Mouse (Mus musculus): ENCODE measurements around the gene Astn2. TPM values are rescaled to one million over a fixed set of nuclear protein-coding genes. Genes with fewer than 3 reads are reported as not detected.

The Astn2 gene
- polyA plus RNA-seq, 1 experiment, result not detected

DNA sequence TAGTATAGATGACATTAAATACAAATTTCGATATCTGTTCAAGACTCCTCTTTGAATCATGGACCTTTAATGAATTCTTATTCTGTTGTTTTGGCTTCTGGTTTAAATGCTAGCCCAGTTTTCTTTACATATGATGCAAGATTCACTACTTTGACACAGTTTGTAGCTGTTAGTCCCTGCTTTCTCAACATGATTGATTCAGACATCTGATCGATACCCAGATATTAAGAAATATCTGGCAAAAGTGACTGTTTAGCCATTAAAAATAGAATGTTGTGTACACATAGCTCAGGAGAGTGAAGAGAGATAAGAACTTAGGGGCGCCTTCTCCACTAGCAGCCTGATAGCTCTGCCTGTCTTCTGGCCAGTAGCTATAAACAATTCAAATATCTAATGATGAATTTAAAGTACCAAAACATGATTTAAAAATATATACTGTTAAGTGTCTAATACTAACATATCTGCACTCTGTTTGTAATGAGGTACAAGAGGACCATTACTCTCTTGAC is 457.2 kb downstream of the Astn2 start:
- no peak overlapping the region for H3K27ac ChIP-seq (ENCODE audit: insufficient read depth, low read depth, low read length)
- no peak overlapping the region for H3K4me3 ChIP-seq (ENCODE audit: insufficient read depth, low read depth, low read length)
- H3K4me1 ChIP-seq (ENCODE audit: control insufficient read depth, insufficient read depth, low read length), result no peaks in the 10 kb centered on the region
- 97% methylated on average over 3 of the region's 3 CpGs for WGBS
- TF ChIP-seq CTCF (IDR thresholded peaks at IDR 0.05; ENCODE audit: insufficient read depth, low read depth, low read length) (no peak), POLR2A (IDR thresholded peaks at IDR 0.05; ENCODE audit: insufficient read depth, low read depth, low read length) (no peak)

DNA sequence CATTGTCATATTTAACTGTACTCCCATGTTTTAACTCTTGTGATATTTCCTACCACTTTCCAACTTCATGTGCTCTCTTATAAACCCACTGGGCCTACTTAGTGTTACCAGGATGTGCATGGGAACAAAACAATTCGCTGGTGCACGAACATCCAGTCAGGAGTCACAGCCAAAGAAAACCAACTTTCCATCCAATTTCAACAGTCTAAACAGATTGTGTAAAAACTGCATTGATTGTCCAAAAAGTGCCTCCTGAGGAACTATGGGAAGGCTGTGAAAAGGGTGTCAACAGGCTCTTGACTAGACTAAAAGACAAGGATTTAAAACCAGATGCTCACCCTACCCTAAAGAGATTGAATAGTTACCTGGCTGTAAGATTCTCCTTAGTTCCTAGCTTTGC is 458.4 kb downstream of the Astn2 start:
- 86% methylated on average over 2 of the region's 2 CpGs for WGBS
- no peak overlapping the region for H3K27ac ChIP-seq (ENCODE audit: insufficient read depth, low read depth, low read length)
- H3K4me1 ChIP-seq (ENCODE audit: control insufficient read depth, insufficient read depth, low read length), result no peaks in the 10 kb centered on the region
- H3K4me3 ChIP-seq (ENCODE audit: insufficient read depth, low read depth, low read length), result no peak overlapping the region
- no peak for TF ChIP-seq POLR2A (IDR thresholded peaks at IDR 0.05; ENCODE audit: insufficient read depth, low read depth, low read length)
- no peak for TF ChIP-seq CTCF (IDR thresholded peaks at IDR 0.05; ENCODE audit: insufficient read depth, low read depth, low read length)

DNA sequence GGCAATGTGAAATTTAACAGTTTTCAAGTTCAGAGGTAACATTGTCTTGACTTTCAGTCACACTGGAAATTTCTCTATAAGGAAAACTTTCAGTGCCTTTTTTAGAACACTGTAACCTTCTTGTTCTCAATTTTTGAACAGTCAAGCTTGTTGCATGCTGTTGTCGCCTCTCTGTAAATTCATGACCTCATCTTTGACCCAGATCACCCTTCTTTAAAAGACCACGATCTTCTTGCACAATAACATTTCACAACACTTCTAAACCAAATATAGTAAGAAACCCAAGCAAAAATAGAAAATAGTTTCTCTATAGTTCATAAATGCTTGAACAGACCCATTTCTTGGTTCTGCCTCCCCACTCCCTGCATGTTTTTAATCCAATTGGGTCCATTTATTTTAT is 473.5 kb downstream of the Astn2 start:
- H3K4me3 ChIP-seq (ENCODE audit: insufficient read depth, low read depth, low read length), result no peak overlapping the region
- H3K4me1 ChIP-seq (ENCODE audit: control insufficient read depth, insufficient read depth, low read length), result no peaks in the 10 kb centered on the region
- no peak for TF ChIP-seq POLR2A (IDR thresholded peaks at IDR 0.05; ENCODE audit: insufficient read depth, low read depth, low read length)
- TF ChIP-seq CTCF (IDR thresholded peaks at IDR 0.05; ENCODE audit: insufficient read depth, low read depth, low read length), result no peak
- H3K27ac ChIP-seq (ENCODE audit: insufficient read depth, low read depth, low read length), result no peak overlapping the region
- 86% methylated on average over 2 of the region's 2 CpGs for WGBS

DNA sequence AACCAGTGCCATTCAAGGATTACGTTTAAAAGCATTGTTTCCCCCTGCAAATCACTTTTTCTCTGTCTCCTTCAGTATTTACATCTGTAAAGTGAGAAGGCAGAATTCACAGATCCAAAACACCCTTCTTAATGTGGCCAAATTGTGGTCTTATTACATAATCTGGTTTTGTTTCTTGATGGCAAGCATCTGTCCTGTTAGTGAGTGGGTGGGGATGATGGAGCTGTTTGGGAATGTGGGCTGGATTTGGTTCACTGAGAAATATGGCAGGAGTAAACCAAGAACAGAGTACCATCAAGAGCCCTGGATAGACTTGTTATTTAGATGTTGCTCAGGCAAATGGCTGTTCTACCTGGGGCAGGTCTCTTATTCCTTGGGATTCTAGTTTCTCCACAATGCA is 484.1 kb downstream of the Astn2 start:
- no peak overlapping the region for H3K27ac ChIP-seq (ENCODE audit: insufficient read depth, low read depth, low read length)
- no peak for TF ChIP-seq POLR2A (IDR thresholded peaks at IDR 0.05; ENCODE audit: insufficient read depth, low read depth, low read length)
- 82% methylated on average over 1 of the region's 1 CpGs for WGBS
- H3K4me1 ChIP-seq (ENCODE audit: control insufficient read depth, insufficient read depth, low read length), result no peaks in the 10 kb centered on the region
- H3K4me3 ChIP-seq (ENCODE audit: insufficient read depth, low read depth, low read length), result no peak overlapping the region

DNA sequence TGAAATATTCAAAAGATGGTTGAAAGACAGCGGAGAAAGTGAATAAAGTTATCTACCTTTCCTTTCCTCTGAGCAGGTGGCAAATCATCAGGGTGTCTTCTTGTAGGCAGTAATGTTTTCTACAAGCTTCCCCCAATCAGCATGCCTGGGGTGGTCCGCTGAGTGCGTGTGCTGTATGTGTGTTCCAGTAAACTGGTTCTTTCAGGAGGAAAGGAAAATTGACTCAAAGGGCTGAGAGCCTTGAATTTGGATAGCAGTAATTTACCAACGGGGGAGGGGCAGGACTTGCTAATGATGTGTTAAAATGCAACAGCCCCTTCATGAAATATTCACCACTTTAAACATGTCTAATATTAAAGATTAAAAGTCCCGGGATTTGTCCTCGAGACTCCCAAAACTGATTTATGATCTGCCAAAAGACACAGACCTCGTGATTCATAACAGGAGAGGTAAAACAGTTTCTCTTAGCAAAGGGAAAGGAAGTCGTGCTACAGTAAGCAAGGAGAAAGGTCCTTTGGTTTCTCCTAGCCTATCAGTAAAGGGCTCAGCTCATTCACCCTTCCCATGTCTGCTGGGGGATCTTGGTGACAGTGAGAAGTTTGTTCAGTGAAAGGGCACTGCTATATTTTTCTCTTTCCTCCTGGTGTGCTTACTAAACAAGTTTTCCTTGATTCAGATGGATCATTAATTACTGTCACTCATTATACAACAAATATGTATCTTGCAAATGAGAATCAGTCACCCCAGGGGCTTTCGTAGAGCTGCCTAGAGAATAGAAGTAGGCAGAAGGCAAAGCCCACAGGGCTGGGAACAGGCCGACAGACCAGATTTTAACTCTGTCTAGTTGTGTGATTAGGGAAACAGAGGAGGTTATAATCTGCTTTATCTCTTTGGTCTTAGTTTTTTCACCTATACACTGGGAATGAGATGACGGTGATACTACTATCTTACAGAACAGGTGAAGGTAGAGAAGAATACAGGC is 488.1 kb downstream of the Astn2 start:
- WGBS, result 60% methylated on average over 11 of the region's 11 CpGs
- TF ChIP-seq CTCF (IDR thresholded peaks at IDR 0.05; ENCODE audit: insufficient read depth, low read depth, low read length) (no peak), POLR2A (IDR thresholded peaks at IDR 0.05; ENCODE audit: insufficient read depth, low read depth, low read length) (no peak)
- no peaks in the 10 kb centered on the region for H3K4me1 ChIP-seq (ENCODE audit: control insufficient read depth, insufficient read depth, low read length)
- H3K4me3 ChIP-seq (ENCODE audit: insufficient read depth, low read depth, low read length), result no peak overlapping the region
- no peak overlapping the region for H3K27ac ChIP-seq (ENCODE audit: insufficient read depth, low read depth, low read length)

DNA sequence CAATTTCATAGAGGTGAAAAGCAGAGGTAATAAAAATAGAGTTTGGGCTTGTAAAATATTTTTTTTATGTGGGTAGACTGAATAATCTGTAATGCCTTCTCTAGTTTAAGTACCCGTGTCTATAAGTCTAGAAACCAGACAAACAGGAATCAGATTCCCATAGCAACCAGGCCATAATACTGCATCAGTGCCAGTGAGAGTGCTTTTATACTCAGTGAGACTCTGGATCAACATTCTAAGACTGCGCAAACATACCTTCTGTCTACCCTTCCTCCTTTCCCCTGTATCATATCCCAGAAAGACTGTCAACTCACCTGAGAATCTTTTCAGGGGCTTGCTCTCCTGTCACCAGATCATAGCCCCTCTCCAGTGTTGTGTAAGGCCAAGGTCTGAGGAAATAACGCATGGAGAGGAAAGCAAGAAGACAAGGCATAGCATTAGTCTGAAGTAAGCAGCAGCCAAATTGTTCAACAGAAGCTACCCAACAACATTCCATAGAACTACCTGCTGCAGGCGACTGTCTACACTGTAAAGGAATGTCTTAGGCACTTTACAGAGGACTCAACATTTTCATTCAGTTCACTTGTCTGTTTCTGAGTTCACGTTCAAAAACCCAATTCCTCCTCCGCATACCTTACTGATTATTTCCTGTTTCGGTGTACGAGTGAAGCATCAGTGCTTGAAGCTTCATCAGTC is 492.0 kb downstream of the Astn2 start:
- no peak overlapping the region for H3K27ac ChIP-seq (ENCODE audit: insufficient read depth, low read depth, low read length)
- TF ChIP-seq CTCF (IDR thresholded peaks at IDR 0.05; ENCODE audit: insufficient read depth, low read depth, low read length) (no peak), POLR2A (IDR thresholded peaks at IDR 0.05; ENCODE audit: insufficient read depth, low read depth, low read length) (no peak)
- 94% methylated on average over 8 of the region's 8 CpGs for WGBS
- no peak overlapping the region for H3K4me3 ChIP-seq (ENCODE audit: insufficient read depth, low read depth, low read length)
- H3K4me1 ChIP-seq (ENCODE audit: control insufficient read depth, insufficient read depth, low read length), result 0 out of 2 replicates have a peak, but pooled peaks cover 2% of the 10 kb centered on the region

- no peak overlapping the region for H3K27ac ChIP-seq (ENCODE audit: insufficient read depth, low read depth, low read length)
These were observed 496.8 kb downstream of the Astn2 start for GRCm38 (mm10) chr4:65907660-65908059.

DNA sequence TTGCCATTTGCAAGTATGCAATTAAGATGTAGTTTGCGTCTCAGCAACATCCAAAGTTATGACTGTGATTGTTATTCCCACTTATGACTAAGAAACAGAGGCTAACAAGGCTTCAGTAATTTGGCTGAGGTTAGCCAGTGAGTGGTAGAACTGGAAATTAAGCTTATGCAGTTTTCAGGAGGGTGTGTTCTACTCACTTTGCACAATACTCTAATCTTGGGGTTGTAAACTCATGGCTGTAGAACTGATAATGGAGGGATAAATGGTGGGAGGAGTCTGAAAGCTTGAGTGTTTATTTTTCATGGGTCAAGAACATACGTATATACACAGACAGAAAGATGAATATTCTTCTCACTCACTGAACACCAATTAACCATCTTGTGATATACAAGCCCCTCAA is 499.4 kb downstream of the Astn2 start:
- 92% methylated on average over 2 of the region's 2 CpGs for WGBS
- TF ChIP-seq CTCF (IDR thresholded peaks at IDR 0.05; ENCODE audit: insufficient read depth, low read depth, low read length) (no peak), POLR2A (IDR thresholded peaks at IDR 0.05; ENCODE audit: insufficient read depth, low read depth, low read length) (no peak)
- 0 out of 2 replicates have a peak, but pooled peaks cover 2% of the 10 kb centered on the region for H3K4me1 ChIP-seq (ENCODE audit: control insufficient read depth, insufficient read depth, low read length)
- no peak overlapping the region for H3K4me3 ChIP-seq (ENCODE audit: insufficient read depth, low read depth, low read length)
- no peak overlapping the region for H3K27ac ChIP-seq (ENCODE audit: insufficient read depth, low read depth, low read length)

More at GRCm38 (mm10) chr4:65907660-65908059, 496.8 kb downstream of the Astn2 start:
- 65% methylated on average over 7 of the region's 7 CpGs for WGBS
- H3K4me1 ChIP-seq (ENCODE audit: control insufficient read depth, insufficient read depth, low read length), result 0 out of 2 replicates have a peak, but pooled peaks cover 2% of the 10 kb centered on the region
- H3K4me3 ChIP-seq (ENCODE audit: insufficient read depth, low read depth, low read length), result no peak overlapping the region
- TF ChIP-seq POLR2A (IDR thresholded peaks at IDR 0.05; ENCODE audit: insufficient read depth, low read depth, low read length) (no peak), CTCF (IDR thresholded peaks at IDR 0.05; ENCODE audit: insufficient read depth, low read depth, low read length) (no peak)
